Mouse (Mus musculus) ovary, postnatal 14 days (tissue): Measurements from ENCODE around the gene Rps6kc1.

ENCODE experiments used
- DNase-seq: peaks from one replicate; pipeline ENCODE4 v3.0.0; 2022; ENCODE audit warnings: low spot score

Rps6kc1 gene

DNA sequence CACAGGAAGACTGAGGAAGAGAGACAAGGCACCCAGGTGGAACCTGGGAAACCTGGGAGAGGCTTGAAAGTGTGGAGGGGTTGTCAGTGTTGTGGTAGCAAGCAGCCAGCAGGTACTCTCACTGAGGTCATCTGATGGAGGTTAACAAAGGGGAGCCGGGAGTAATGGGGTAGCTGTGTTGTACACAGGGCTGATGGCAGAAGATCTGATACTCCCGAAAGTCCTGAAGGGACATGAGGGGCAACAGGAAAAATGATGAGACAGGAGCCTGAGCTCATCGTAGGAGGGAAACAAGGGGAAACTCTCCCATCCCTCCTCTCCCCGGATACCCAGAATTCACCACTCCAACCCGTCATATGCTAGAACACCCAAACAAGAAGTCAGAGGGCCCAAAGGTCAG is 244.2 kb downstream of the Rps6kc1 start:
- DNase-seq = no peak

DNA sequence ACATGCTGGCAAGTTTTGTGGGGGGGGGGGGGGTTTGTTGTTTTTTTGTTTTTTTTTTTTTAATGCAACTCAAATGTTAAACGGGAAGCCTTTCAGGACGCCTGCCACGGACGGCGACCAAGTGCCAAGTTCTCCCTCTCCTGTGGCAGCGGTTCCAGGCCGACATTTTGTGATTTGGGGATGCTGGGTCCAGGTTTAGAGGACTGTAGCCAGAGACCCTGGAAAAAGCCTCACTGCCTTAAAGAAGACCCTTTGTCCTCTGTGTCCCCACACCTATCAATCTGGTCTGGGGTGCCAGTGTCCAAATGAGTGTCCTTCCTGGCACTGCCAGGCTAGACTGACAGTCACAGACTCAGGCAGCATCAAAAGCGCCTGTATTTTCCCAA is 246.1 kb downstream of the Rps6kc1 start:
- DNase-seq = no peak

DNA sequence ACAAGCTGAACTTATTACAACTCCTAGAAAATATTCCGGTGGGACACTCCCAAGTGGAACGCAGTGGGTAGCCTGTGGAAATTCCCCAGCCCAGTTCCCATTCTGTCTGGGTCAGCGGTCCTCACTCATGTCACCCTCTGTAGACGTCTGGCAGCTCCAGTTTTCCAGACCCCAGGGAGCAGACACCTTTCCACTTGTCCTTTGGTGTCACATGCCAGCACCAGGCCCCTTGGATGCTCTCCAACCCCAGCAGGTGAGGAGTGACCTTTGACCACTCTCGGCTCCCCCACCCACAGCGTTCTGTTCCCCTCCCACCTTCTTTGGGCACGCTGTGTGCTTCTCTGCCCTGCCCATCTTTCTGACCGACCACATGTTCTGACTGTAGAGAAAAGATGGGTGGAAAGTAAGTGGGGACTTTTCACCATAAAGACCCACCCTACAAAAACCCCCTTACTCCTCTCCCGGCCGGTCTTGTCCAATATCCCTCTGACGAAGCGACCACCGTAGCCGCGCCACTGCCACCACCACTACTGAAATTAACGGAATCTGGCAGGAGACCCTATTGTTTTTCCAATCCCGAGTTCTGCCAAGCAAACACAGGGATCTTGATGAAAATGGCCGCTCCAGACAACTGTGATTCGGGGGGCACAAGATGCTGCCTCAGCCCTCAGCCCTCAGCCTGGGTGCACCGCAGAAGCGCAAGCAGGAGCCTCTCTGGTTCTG is 246.6 kb downstream of the Rps6kc1 start:
- DNase-seq = no peak

DNA sequence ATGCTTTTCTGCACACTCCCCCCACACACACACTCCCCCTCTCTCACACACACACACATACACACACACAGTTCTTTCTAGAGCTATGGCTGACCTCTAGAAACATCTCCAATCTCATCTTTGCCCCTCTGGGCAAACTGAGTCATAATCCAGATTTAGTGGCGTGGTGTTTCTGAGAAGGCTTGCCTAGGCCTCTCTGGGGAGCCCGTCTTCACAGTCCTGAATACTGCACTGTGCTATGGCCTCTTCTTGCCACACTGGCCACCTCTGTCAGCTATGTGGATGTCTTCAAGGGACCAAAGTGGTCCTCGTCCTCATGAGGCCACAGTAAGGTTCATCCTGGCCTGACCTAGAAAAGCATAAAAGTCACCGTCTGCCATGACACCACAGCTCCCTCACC is 247.6 kb downstream of the Rps6kc1 start:
- no peak for DNase-seq

DNA sequence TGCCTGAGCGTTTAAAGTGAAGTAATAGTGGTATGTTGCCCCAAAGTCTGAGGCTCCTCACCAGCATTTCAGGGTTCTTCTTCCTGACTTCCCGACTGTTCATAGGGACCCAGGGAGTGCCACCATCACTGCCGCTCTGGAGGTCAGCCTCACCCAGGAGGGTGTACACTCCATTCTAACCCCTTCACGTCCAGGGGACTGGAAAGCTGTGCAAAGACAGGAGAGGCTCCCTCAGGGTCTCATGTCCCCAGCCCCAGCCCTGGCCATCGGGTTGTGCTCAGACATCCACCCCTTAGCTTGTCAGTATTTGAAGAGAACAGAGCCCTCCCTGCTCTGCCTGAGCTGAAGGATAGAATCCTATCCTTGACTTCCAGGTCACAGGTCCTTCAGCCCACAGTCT is 248.8 kb downstream of the Rps6kc1 start:
- no peak for DNase-seq

DNA sequence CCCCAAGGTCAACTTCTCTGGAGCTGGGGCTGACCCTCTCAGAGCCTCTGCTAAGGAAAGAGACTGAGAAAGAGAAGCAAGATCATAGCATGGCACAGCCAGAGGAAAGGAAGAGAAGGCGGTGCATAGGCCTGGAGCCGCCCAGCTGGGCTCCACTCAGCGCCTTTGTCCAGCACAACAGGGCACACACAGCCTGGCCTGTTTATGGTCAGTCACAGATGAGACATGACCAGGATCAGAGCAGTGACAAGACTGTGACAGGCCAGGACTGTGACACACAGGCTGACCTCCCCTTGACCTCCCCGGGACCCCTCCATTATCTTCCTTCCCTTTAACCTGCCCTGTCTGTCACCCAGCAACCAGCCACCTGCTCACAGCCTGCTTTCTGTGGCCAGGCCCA is 249.8 kb downstream of the Rps6kc1 start:
- DNase-seq = no peak

DNA sequence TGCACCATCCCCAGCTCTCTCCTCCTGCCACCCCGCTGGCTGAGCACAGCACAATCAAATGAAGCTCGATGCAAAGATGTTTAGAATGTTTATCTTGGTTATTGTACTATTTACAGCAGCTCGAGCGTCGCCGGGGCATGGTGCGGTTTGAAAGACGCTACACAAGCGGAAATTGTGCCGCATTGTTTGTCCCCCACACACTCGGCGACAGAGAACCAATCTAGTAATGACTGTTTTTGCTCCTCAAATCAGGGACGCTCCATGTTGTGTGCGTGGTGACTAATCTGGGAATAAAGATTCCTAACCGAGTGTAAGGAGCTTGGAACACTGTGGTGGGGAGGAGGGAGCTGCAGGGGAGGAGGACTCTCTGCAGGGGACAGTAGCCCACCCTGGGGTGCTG is 250.3 kb downstream of the Rps6kc1 start:
- no peak for DNase-seq

DNA sequence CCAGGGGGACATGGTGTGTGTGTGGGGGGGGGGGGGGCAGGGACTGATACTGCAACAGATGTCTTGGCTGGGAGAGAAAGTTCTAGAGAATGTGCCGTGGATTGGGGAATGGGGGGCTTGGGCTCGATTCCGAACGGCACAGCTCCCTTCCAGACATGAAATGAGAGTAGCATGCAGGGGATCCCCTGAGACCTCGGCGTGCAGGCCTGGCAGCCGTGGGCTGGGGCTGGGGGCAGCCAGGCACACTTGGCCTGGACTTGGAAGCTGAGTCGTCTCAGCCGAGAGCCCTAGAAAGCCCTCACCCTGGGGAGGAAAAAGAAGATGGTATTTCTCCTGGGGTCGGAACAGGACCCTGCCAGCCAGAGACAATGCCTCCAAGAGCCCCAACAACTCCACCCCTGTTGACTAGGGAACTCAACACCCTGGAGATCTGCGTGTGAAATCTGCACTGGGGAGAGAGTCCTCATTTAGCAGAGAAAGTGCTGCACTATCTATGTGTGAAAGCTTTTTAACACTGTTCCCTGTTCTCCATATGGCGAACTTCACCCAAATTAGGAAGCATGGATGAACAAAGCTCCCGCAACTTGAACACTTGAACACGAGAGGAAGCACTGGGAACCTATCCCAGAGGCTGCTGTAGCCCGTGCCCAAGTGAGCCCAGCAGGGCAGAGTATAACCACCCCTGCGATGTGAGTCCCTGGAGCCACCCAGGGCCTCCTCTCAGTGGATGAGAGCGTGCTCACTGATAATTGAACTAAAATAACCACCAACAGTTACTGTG is 251.7 kb downstream of the Rps6kc1 start:
- DNase-seq = no peak

DNA sequence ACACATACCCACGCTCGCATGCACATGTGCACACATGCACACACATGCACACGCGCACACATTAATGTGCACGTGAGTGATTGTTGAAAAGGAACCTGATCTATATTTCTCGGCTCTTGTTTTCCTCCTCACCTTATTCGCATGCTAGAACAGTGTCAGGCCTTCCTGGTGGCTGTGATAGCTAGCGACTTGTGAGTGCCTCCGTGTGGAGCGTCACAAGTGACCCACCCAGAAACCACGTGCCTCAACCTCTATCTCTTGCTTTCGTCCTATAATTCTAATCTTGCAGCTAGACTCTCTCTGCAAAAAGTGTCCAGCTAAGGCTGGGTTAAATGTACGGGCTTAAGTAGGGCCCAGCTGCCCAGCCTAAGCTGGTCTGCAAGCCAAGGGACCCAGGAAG is 253.3 kb downstream of the Rps6kc1 start:
- no peak for DNase-seq

DNA sequence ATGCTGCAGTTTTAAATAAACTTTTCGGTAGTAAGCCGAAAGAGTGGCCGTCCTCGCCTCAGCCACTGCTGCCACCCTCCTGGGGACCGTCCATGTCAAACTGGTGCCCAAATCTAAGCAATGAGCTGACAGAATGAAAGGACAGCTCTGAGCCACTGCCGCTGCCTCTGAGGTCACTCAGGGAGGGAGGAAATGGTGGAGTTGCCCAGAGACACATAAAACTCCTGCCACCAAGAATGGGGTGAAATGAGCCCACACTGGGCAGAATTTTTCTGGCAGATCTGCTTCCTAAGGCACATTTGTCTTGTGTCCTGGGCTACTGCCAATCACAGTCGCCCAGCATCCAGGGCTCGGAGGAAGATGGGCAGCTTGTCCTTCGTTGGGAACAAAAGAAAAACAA is 255.5 kb downstream of the Rps6kc1 start:
- DNase-seq = no peak

DNA sequence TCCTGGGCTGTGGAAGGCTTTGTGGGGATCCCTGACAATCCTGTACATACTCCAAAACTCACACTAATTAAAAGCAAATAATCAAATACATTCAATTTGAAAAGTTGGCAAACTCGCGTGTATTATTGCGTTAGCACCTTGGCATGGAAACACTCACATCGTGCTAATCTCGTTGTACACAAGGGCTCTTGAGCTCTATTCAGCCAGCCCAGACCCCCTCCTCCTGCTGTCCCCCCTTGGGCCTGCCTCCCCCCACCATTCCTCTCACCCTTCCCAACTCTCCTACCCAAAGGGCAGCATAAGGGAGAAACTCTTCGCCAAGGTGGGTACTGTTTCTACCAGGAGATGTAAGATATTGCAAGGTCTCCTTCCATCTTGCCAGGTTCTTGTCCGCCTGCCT is 255.9 kb downstream of the Rps6kc1 start:
- DNase-seq = no peak

DNA sequence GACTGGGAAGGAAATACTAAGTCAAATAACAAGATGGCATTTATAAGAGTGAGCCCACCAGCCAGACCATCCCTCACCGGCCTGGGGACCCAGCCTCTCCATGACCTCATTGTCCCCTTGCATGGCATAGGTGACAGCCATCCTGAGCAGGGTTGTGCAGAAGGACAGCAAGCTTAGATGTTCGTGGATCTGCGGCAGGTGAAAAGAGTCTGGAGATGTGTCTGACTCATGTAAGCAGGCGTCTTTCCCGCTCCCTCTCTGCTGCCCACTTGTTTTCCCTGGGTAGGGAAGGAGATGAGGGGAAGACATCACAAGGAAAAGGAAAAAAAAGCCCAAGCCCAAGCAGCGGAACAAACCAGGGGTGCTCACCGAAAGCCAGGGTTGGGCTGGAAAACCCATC is 256.5 kb downstream of the Rps6kc1 start:
- no peak for DNase-seq

DNA sequence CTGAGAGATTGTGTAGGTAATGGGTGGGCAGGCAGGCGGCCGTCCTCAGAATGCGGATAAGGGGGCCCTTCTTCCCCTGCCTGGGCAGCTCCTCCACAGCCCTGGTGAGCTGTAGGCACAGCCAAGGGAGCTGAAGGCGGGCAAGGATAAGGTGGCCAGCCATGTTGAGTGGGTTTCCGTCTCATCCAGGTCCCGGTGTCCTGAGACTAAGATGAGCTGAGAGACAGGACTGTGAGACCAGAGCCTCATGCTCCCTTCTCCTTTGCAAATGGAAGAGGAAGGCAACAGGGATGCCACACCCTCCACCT is 256.9 kb downstream of the Rps6kc1 start:
- no peak for DNase-seq

DNA sequence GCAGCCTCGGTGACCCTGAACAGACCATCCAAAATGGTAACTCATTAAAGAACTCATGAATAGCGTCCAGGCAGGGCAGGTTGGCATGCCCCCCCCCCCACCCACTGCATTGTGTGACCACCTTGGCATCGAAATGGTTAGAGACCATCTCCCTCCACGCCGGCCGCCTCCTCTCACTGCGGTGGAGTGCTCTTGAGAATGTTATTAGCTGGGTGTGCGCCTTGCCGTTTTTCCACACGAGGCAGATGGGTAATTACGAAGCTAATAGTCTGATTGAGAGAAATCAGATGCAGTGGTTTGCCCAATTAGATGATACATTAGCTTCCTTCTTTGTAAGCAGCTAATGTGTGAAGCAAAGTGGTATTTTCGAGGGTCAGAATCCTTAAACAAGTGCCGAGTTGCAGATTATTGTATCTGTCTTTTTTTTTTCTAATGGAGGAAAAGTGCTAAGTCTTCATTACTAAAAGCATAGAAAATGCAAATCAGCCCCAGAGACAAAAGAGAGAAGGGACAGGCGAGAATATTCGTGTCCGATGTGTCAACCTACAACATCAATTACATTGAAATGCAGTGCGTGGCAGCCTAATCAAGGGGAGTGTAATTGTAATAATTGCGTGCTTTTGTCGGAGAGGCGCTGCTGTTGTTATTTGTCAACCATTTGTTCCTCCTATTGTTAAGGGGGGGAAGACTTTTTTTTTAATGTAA is 257.4 kb downstream of the Rps6kc1 start:
- no peak for DNase-seq

DNA sequence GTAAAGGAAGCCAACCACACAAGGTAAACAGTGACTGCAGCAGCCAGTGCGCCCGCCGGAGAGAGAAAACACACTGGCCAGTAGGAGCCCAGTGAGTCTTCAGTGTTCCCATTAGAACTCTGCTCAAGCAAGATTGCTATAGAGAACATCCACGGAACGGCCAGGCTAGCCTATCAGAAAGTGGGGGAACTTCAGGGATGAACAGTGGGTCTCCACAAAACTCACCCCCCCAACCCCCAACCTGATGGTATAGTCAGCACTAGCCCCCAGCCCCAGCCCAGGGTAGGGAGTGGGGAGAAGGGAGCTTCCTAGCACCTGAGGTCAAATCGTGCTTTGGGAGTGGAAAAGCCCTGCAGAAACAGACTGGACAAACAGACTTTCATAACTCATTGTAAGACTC is 258.5 kb downstream of the Rps6kc1 start:
- no peak for DNase-seq
